Mouse (Mus musculus) liver, embryonic 13.5 days (tissue): Measurements from ENCODE around the gene Eva1c. TPM values are rescaled to one million over a fixed set of nuclear protein-coding genes. Genes with fewer than 3 reads are reported as not detected.

Experiments
- ATAC-seq: fragments of 200-750 bp; cut with Nextera tagmentation; 2 replicates; pipeline ENCODE4 v1.8.0; 2017; ENCODE audit warnings: low read depth, mild to moderate bottlenecking, moderate number of reproducible peaks, moderate library complexity
- DNase-seq: peaks from one replicate; pipeline ENCODE4 v3.0.0; 2022
- H3K27ac ChIP-seq: fragments of 300-500 bp; sonication (generic); 2 replicates; pipeline ENCODE4 v1.5.1; 2015; ENCODE audit warnings: moderate library complexity, mild to moderate bottlenecking, inconsistent platforms
- H3K27me3 ChIP-seq: fragments of 300-500 bp; sonication (generic); 2 replicates; pipeline ENCODE4 v1.6.1; 2015; ENCODE audit warnings: mild to moderate bottlenecking, inconsistent platforms
- H3K36me3 ChIP-seq: fragments of 300-500 bp; sonication (generic); 2 replicates; pipeline ENCODE4 v1.6.1; 2015; ENCODE audit warnings: mild to moderate bottlenecking, inconsistent platforms
- H3K4me1 ChIP-seq: fragments of 300-500 bp; sonication (generic); replicated peaks from 2 replicates; pipeline ENCODE4 v1.6.1; 2015; ENCODE audit warnings: inconsistent platforms
- H3K4me2 ChIP-seq: fragments of 300-500 bp; sonication (generic); 2 replicates; pipeline ENCODE4 v1.6.1; 2015; ENCODE audit warnings: inconsistent platforms, mild to moderate bottlenecking, moderate library complexity
- H3K4me3 ChIP-seq: fragments of 300-500 bp; sonication (generic); replicated peaks from 2 replicates; pipeline ENCODE4 v1.5.1; 2015; ENCODE audit warnings: mild to moderate bottlenecking, inconsistent platforms
- H3K9ac ChIP-seq: fragments of 300-500 bp; sonication (generic); 2 replicates; pipeline ENCODE4 v1.6.1; 2015; ENCODE audit warnings: mild to moderate bottlenecking, inconsistent platforms
- H3K9me3 ChIP-seq: fragments of 300-500 bp; sonication (generic); replicated peaks from 2 replicates; pipeline ENCODE4 v1.6.1; 2016; ENCODE audit warnings: inconsistent platforms
- WGBS: fragments of 180-500 bp; shearing (Covaris S2); methylation state at CpG from one replicate; pipeline ENCODE4 v1.1.7; 2015; ENCODE audit not compliant: insufficient replicate concordance; 5-methylcytosine and 5-hydroxymethylcytosine counted together
- microRNA-seq: library from miRNA; unstranded; fragments of <30 nt; microRNA quantifications from one replicate; pipeline ENCODE4, GENCODE M21; 2016
- polyA plus RNA-seq: library from polyadenylated mRNA; unstranded; fragments of >200 nt; fragmentation: Nextera tagmentation; extraction: Ambion mirVana; gene quantifications from 2 replicates; pipeline ENCODE4 v1.2.1, GENCODE M21; 2015

Gene Eva1c
- polyA plus RNA-seq, 1 experiment from 2014 or later = 0.31 TPM

- H3K9ac ChIP-seq = no peak overlapping the region
- ATAC-seq (no peak), DNase-seq (no peak)
- no peak overlapping the region for H3K27ac ChIP-seq
- no peaks in the 10 kb centered on the region for H3K27me3 ChIP-seq
- H3K4me1 ChIP-seq = peaks cover 10% of the 10 kb centered on the region; the same call in 1 of the 2 replicates
- H3K9me3 ChIP-seq = no peaks in the 10 kb centered on the region
- 85% methylated on average over 9 of the region's 9 CpGs for WGBS
- H3K4me2 ChIP-seq = no peak overlapping the region
- peaks cover 70% of the 10 kb centered on the region for H3K36me3 ChIP-seq
- H3K4me3 ChIP-seq = no peak overlapping the region
Observed at GRCm38 (mm10) chr16:90953147-90953546, 126.6 kb downstream of the Eva1c start.

- Histone ChIP-seq H3K27ac (no peak overlapping the region), H3K9ac (no peak overlapping the region), H3K9me3 (no peaks in the 10 kb centered on the region), H3K27me3 (no peaks in the 10 kb centered on the region), H3K36me3 (peaks cover 76% of the 10 kb centered on the region), H3K4me1 (peaks cover 10% of the 10 kb centered on the region; the same call in 1 of the 2 replicates), H3K4me2 (no peak overlapping the region), H3K4me3 (no peak overlapping the region)
- WGBS = 81% methylated on average over 6 of the region's 6 CpGs
- DNase-seq (peak; percentile 18), ATAC-seq (no peak)
Observed at GRCm38 (mm10) chr16:90953770-90954169, 127.3 kb downstream of the Eva1c start.

Small RNAs within 50 kb of the gene (microRNA-seq; reads per million reads assigned to microRNA genes)
- not detected for gene Gm22933

Other genes starting within 250 kb of the Eva1c start
- gene Mis18a, start 99.3 kb upstream of the Eva1c start, polyA plus RNA-seq = 50.6 and 59.7 TPM in 2 replicates
- 48.8 and 52.6 TPM in 2 replicates for gene Mrap, start 88.5 kb upstream of the Eva1c start, polyA plus RNA-seq
- gene Urb1, start 16.3 kb upstream of the Eva1c start, polyA plus RNA-seq = 4.7 and 7.5 TPM in 2 replicates
- gene Cfap298, start 108.4 kb downstream of the Eva1c start, polyA plus RNA-seq = 33.2 and 39.9 TPM in 2 replicates
- gene Synj1, start 184.6 kb downstream of the Eva1c start, polyA plus RNA-seq = 13.0 and 17.5 TPM in 2 replicates
- gene Paxbp1, start 217.8 kb downstream of the Eva1c start, polyA plus RNA-seq = 15.8 and 19.0 TPM in 2 replicates